Mouse (Mus musculus) heart, postnatal 25 days (tissue): Measurements from ENCODE around the gene Tnfsf13. TPM values are rescaled to one million over a fixed set of nuclear protein-coding genes. Genes with fewer than 3 reads are reported as not detected.

Source experiments
- DNase-seq: peaks from one replicate; pipeline ENCODE4 v3.0.0; 2022; ENCODE audit warnings: low spot score
- intact Hi-C: fragments of 180-260 bp; cut with DNase I; formaldehyde crosslinking; loops from one replicate; pipeline ENCODE4 v1.15.1; 2025
- total RNA-seq, 2 experiments: library from RNA; stranded (reverse); gene quantifications; 2 replicates each; pipeline ENCODE4 v1.2.3; 2021

The Tnfsf13 gene
- total RNA-seq, 2 experiments from 2014 or later: 1.6 to 2.1 TPM

GRCm38 (mm10) chr11:69683576-69683975 is 2.0 kb downstream of the Tnfsf13 start:
- no peak for DNase-seq
- intact Hi-C loops: loop anchor here (2.0 to 10.0 kb wide), 3 partner anchors 33 to 234 kb away; partner anchors contain the start of gene Tmem95

GRCm38 (mm10) chr11:69682840-69683533 is 2.6 kb downstream of the Tnfsf13 start:
- peak; percentile 61 for DNase-seq
- intact Hi-C loops: loop anchor here (1.0 to 10.0 kb wide), 4 partner anchors 34 to 234 kb away; partner anchors contain the start of gene Tmem95

GRCm38 (mm10) chr11:69682209-69682839 is 3.3 kb downstream of the Tnfsf13 start:
- DNase-seq: no peak
- intact Hi-C loops: loop anchor here (1.0 to 10.0 kb wide), 4 partner anchors 34 to 235 kb away; partner anchors contain the start of gene Tmem95

GRCm38 (mm10) chr11:69681314-69682208 is 4.0 kb downstream of the Tnfsf13 start, which contains the start of gene Senp3:
Gene Senp3 (minus strand): TSS chr11:69682084.
- intact Hi-C loops: loop anchor here (1.0 to 10.0 kb wide), 4 partner anchors 35 to 236 kb away; partner anchors contain the start of gene Tmem95

GRCm38 (mm10) chr11:69680136-69680855 is 5.3 kb downstream of the Tnfsf13 start:
- intact Hi-C loops: loop anchor here (5.0 to 10.0 kb wide), 2 partner anchors 195 to 237 kb away; partner anchors contain the start of gene Tmem95
- no peak for DNase-seq

More at GRCm38 (mm10) chr11:69681314-69682208, 4.0 kb downstream of the Tnfsf13 start, which contains the start of gene Senp3:
- DNase-seq: peak; percentile 95

GRCm38 (mm10) chr11:69679144-69679543 is 6.4 kb downstream of the Tnfsf13 start:
- DNase-seq: no peak
- intact Hi-C loops: no loop called here

GRCm38 (mm10) chr11:69672211-69672706 is 13.3 kb downstream of the Tnfsf13 start, which contains the start of gene Eif4a1:
Gene Eif4a1 (minus strand): TSS chr11:69672423.
- intact Hi-C loops: no loop called here
- peak; percentile 100 for DNase-seq

GRCm38 (mm10) chr11:69671726-69672124 is 13.9 kb downstream of the Tnfsf13 start:
- DNase-seq: no peak
- intact Hi-C loops: no loop called here

GRCm38 (mm10) chr11:69670786-69671725 is 14.5 kb downstream of the Tnfsf13 start:
- intact Hi-C loops: no loop called here

GRCm38 (mm10) chr11:69666665-69667005 is 18.9 kb downstream of the Tnfsf13 start:
- intact Hi-C loops: no loop called here

More at GRCm38 (mm10) chr11:69670786-69671725, 14.5 kb downstream of the Tnfsf13 start:
- DNase-seq: peak; percentile 90

GRCm38 (mm10) chr11:69665961-69666664 is 19.5 kb downstream of the Tnfsf13 start, which contains the start of gene Cd68:
Gene Cd68 (minus strand): TSS chr11:69666153.
- intact Hi-C loops: no loop called here
- peak; percentile 46 for DNase-seq

More at GRCm38 (mm10) chr11:69666665-69667005, 18.9 kb downstream of the Tnfsf13 start:
- DNase-seq: no peak

- intact Hi-C loops: no loop called here
- DNase-seq: no peak
Measured at GRCm38 (mm10) chr11:69665457-69665960, 20.1 kb downstream of the Tnfsf13 start.

GRCm38 (mm10) chr11:69664841-69665240 is 20.7 kb downstream of the Tnfsf13 start:
- intact Hi-C loops: no loop called here
- DNase-seq: no peak

- intact Hi-C loops: no loop called here
- no peak for DNase-seq
Measured at GRCm38 (mm10) chr11:69663795-69664194, 21.8 kb downstream of the Tnfsf13 start.

GRCm38 (mm10) chr11:69662967-69663671 is 22.5 kb downstream of the Tnfsf13 start:
- intact Hi-C loops: no loop called here
- no peak for DNase-seq

- DNase-seq: peak; percentile 94
- intact Hi-C loops: no loop called here
Measured at GRCm38 (mm10) chr11:69662213-69662966, 23.2 kb downstream of the Tnfsf13 start, which contains the start of gene Mpdu1. Gene Mpdu1 (minus strand): TSS chr11:69662642.
